In the genomic region with DNA sequence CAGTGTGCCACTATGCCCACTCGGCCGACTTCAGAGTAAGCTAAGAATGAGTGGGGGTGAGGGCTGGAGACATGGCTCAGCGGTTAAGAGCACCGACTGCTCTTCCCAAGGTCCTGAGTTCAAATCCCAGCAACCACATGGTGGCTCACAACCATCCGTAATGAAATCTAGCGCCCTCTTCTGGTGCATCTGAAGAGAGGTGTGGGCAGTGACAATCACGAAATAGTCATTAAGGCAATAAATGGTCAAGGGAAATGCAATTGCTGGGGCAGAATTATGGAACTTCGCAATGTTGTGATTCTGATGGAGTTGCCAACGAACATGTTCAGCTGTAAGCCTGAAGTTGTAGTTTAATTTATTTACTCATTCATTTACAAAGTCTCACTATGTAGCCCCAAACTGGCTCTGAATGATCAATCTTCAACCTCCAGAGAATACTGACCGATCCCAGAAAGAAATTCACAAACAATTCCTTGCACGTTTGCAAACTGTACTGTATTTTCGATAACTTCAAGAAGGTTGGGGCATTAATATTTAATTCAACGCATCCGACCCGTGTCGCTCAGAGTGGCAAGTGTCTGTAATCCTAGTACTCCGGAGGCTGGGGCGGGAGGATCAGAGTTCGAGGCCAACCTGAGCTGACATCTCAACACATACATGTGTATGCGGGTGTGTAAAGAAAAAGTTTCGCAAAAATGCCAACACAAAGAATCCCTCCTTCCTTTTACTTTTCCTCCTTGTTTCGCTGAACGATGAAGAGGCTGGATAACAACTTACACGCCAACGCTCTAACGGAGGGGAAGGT, we compare ENCODE assay signal across 8 mouse cellular contexts. TPM values are rescaled to one million over a fixed set of nuclear protein-coding genes. Genes with fewer than 3 reads are reported as not detected.
DNase-seq lines count a peak whose midpoint lies in the region; ATAC-seq and TF ChIP-seq lines count a peak whose summit lies in the region.

No protein-coding gene starts in this region.

- H3K27ac ChIP-seq in ES-Bruce4 (ENCODE audit: insufficient read depth, low read length): peak overlapping the region; percentile 84
- H3K27ac ChIP-seq in hindbrain, embryonic 14.5 days: peak overlapping the region; percentile 89

- peak overlapping the region; percentile 92 for H3K9ac ChIP-seq in ES-Bruce4 (ENCODE audit: low read depth, poor library complexity, severe bottlenecking)
- H3K9ac ChIP-seq in hindbrain, embryonic 14.5 days: peak overlapping the region; percentile 65

- TF ChIP-seq EP300 in ES-Bruce4 (IDR thresholded peaks at IDR 0.05; ENCODE audit: insufficient read depth, low read depth, low read length): no peak

- 33% methylated on average over 26 of the region's 26 CpGs for WGBS in hindbrain, embryonic 14.5 days

- H3K9me3 ChIP-seq in ES-Bruce4 (replicated peaks; ENCODE audit: control insufficient read depth, insufficient read depth, low read length, poor library complexity, severe bottlenecking): no peaks in the 10 kb centered on the region
- no peaks in the 10 kb centered on the region for H3K9me3 ChIP-seq in hindbrain, embryonic 14.5 days (ENCODE audit: control insufficient read depth, low read length)

- TF ChIP-seq POLR2A in ES-Bruce4 (IDR thresholded peaks at IDR 0.05; ENCODE audit: insufficient read depth, low read length): no peak

- peak overlapping the region; percentile 91 for H3K4me2 ChIP-seq in hindbrain, embryonic 14.5 days (replicated peaks)

- H3K27me3 ChIP-seq in ES-Bruce4 (ENCODE audit: control insufficient read depth, insufficient read depth, low read length, poor library complexity, severe bottlenecking): no peaks in the 10 kb centered on the region
- no peaks in the 10 kb centered on the region for H3K27me3 ChIP-seq in hindbrain, embryonic 14.5 days (ENCODE audit: control insufficient read depth, insufficient read depth, low read length)

- peaks cover 21% of the 10 kb centered on the region for H3K36me3 ChIP-seq in ES-Bruce4 (ENCODE audit: control insufficient read depth, insufficient read depth, low read length, poor library complexity, severe bottlenecking)
- peaks cover 13% of the 10 kb centered on the region for H3K36me3 ChIP-seq in hindbrain, embryonic 14.5 days (replicated peaks; ENCODE audit: control insufficient read depth, insufficient read depth)

- ATAC-seq in common myeloid progenitor, adult 5-6 weeks (replicated peaks; ENCODE audit: low read depth, poor library complexity, severe bottlenecking): peak; percentile 13
- ATAC-seq in hindbrain, embryonic 14.5 days (ENCODE audit: low FRiP score): peak; percentile 49
- ATAC-seq in megakaryocyte-erythroid progenitor cell, adult 5-6 weeks (replicated peaks; ENCODE audit: low FRiP score, low TSS enrichment, poor library complexity, severe bottlenecking): peak; percentile 7; the same call in 1 of the 2 replicates

- H3K4me1 ChIP-seq in ES-Bruce4 (ENCODE audit: control insufficient read depth, insufficient read depth, low read length): no peaks in the 10 kb centered on the region
- H3K4me1 ChIP-seq in hindbrain, embryonic 14.5 days (replicated peaks; ENCODE audit: control insufficient read depth, insufficient read depth, low read length): peaks cover 12% of the 10 kb centered on the region

- TF ChIP-seq CTCF in ES-Bruce4 (IDR thresholded peaks at IDR 0.05; ENCODE audit: low read depth, low read length): peak; percentile 27

- peak overlapping the region; percentile 95 for H3K4me3 ChIP-seq in ES-Bruce4 (ENCODE audit: low read depth, low read length)
- peak overlapping the region; percentile 81 for H3K4me3 ChIP-seq in hindbrain, embryonic 14.5 days (replicated peaks; ENCODE audit: low read length)

- DNase-seq in kidney, adult 9 months: peak; percentile 12
- no peak for DNase-seq in kidney, postnatal 25 days
- peak; percentile 24 for DNase-seq in hindbrain, embryonic 14.5 days (ENCODE audit: low spot score)
- DNase-seq in urinary bladder, postnatal 4 days (ENCODE audit: low spot score in 2 of 2): no peak
- DNase-seq in layer of hippocampus, postnatal 10 days (ENCODE audit: low spot score in 2 of 2): no peak

RNA-seq across cellular contexts. Expression of gene Nup160, which starts 1.4 kb away (rescaled TPM):
- polyA plus RNA-seq in ES-Bruce4 (2011; ENCODE audit: insufficient read depth, insufficient read length, low read depth, missing spikeins): 133 TPM in 2 replicates
- 40.7 and 80.8 TPM in 2 replicates for total RNA-seq in common myeloid progenitor, adult 5-6 weeks (2017)
- 27.6 and 29.9 TPM in 2 replicates for polyA plus RNA-seq in hindbrain, embryonic 14.5 days (2014; fragmentation: Nextera tagmentation; extraction: Ambion mirVana)
- 80.6 and 105 TPM in 2 replicates for total RNA-seq in megakaryocyte-erythroid progenitor cell, adult 5-6 weeks (2014; fragmentation: Nextera tagmentation)
- 50.0 and 57.4 TPM in 2 replicates for total RNA-seq in megakaryocyte-erythroid progenitor cell, adult 5-6 weeks (2017)
- 10 to 100 TPM; 17.6 to 20.2 TPM for total RNA-seq in layer of hippocampus, postnatal 10 days (2021)

Comparison
In these comparisons a context has a peak if more than half of its experiments do, and no peak if none do; other contexts are left out.
1. DNase-seq: peak in kidney, adult 9 months (single experiment) and hindbrain, embryonic 14.5 days (single experiment); none in kidney, postnatal 25 days (0 of 2), urinary bladder, postnatal 4 days (0 of 2) and layer of hippocampus, postnatal 10 days (0 of 2).
2. Peak in every context shown above with its lines, with median percentiles within 50 percentile points of each other: ATAC-seq.